Mouse (Mus musculus): ENCODE measurements around the gene Eva1b. TPM values are rescaled to one million over a fixed set of nuclear protein-coding genes. Genes with fewer than 3 reads are reported as not detected.

Gene Eva1b
- polyA plus RNA-seq, 1 experiment from 2014 or later: 98.5 TPM

DNA sequence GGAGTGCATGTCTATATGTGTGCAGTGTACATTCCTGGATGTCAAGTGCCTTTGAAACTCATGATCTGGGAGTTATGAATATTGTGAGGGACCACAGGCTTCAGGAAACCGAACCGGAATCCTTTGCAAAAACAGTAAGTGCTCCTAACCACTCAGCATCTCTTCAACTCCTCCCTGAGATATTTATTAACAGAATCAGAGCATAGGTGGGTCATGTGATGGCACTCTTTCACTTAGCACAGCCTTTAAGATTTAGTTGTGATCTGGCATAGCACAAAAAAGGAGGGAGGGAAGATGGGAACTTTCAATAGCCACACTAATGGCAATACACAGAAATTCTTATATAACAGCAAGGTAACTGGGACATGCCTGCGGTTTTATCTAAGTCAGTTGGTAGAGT is 39.6 kb downstream of the Eva1b start:
- H3K4me3 ChIP-seq (replicated peaks): no peak overlapping the region
- no peak overlapping the region for H3K27ac ChIP-seq
- no peak overlapping the region for H3K4me2 ChIP-seq
- H3K4me1 ChIP-seq: peaks cover 13% of the 10 kb centered on the region; the same call in 1 of the 2 replicates
- no peaks in the 10 kb centered on the region for H3K27me3 ChIP-seq
- 86% methylated on average over 3 of the region's 3 CpGs for WGBS
- H3K9ac ChIP-seq: no peak overlapping the region
- ATAC-seq (replicated peaks; ENCODE audit: low FRiP score): no peak
- H3K36me3 ChIP-seq: peaks cover 85% of the 10 kb centered on the region
- H3K9me3 ChIP-seq (replicated peaks): no peaks in the 10 kb centered on the region

DNA sequence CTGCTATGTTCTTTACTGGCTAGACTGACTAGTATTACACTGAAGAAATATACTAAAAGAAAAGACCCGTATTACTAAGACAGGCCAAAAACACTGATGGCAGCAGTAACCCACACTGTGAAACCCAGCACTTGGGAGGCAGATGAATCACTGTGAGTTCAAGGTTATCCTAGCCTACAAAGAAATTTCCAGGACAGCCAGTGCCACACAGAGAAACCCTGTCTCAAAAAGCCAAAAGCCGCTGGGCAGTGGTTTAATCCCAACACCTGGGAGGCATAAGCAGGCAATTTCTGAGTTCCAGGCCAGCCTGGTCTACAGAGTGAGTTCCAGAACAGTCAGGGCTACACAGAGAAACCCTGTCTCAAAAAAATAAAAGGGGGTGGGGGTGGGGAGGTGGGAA is 43.1 kb downstream of the Eva1b start:
- no peaks in the 10 kb centered on the region for H3K27me3 ChIP-seq
- WGBS: 93% methylated on average over 2 of the region's 2 CpGs
- H3K4me3 ChIP-seq (replicated peaks): no peak overlapping the region
- no peaks in the 10 kb centered on the region for H3K9me3 ChIP-seq (replicated peaks)
- H3K9ac ChIP-seq: no peak overlapping the region
- peaks cover 13% of the 10 kb centered on the region; the same call in 1 of the 2 replicates for H3K4me1 ChIP-seq
- H3K4me2 ChIP-seq: no peak overlapping the region
- no peak for ATAC-seq (replicated peaks; ENCODE audit: low FRiP score)
- no peak overlapping the region for H3K27ac ChIP-seq
- H3K36me3 ChIP-seq: peaks cover 84% of the 10 kb centered on the region

DNA sequence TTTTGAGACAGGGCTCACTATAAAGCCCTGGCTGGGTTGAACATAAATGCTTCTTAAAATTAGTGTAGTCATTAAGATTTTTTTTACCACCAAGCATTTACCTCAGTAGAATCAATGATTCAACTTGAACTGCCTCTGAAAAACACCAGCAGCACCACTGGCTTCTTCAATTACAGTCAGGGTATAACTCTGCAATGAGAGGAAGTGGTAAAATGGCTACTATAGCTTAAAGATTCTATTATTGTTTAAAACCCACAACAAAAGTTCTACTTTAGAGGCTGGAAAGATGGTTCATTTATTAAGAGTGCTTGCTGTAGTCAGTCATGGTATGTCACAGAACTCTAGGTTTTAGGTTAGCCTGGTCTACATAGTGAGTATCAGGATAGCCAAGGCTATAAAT is 46.7 kb downstream of the Eva1b start:
- no peaks in the 10 kb centered on the region for H3K9me3 ChIP-seq (replicated peaks)

DNA sequence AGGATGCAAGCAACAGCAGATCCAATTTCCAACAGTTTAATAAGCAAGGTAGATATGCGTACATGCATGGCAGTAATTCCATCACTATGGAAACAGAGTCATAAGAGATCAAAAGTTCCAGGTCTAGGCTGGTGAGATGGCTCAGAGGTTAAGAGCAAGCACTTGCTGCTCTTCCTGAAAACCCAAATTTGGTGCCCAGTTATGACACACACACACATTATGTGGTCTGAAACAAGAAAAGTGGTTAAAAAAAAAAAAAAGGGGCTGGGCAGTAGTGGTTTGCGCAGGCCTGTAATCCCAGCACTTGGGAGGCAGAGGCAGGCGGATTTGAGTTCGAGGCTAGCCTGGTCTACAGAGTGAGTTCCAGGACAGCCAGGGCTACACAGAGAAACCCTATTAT is 47.4 kb downstream of the Eva1b start:
- Histone ChIP-seq H3K4me1 (peaks cover 26% of the 10 kb centered on the region), H3K9me3 (replicated peaks) (no peaks in the 10 kb centered on the region), H3K27ac (no peak overlapping the region), H3K36me3 (peaks cover 72% of the 10 kb centered on the region), H3K4me2 (no peak overlapping the region), H3K9ac (no peak overlapping the region), H3K27me3 (no peaks in the 10 kb centered on the region), H3K4me3 (replicated peaks) (no peak overlapping the region)
- 95% methylated on average over 4 of the region's 4 CpGs for WGBS
- ATAC-seq (replicated peaks; ENCODE audit: low FRiP score): no peak

More for the DNA sequence above, 46.7 kb downstream of the Eva1b start:
- no peak overlapping the region for H3K9ac ChIP-seq
- H3K4me3 ChIP-seq (replicated peaks): no peak overlapping the region
- H3K36me3 ChIP-seq: peaks cover 73% of the 10 kb centered on the region
- H3K4me1 ChIP-seq: peaks cover 19% of the 10 kb centered on the region
- H3K27ac ChIP-seq: no peak overlapping the region
- no peak for ATAC-seq (replicated peaks; ENCODE audit: low FRiP score)
- H3K4me2 ChIP-seq: no peak overlapping the region
- H3K27me3 ChIP-seq: no peaks in the 10 kb centered on the region

- 57% methylated on average over 3 of the region's 3 CpGs for WGBS
- H3K4me2 ChIP-seq: 0 out of 2 replicates have a peak overlapping the region, but pooled peaks have one; percentile 8
Measured at GRCm38 (mm10) chr4:126197485-126197884, 49.9 kb downstream of the Eva1b start.

More at GRCm38 (mm10) chr4:126197485-126197884, 49.9 kb downstream of the Eva1b start:
- H3K9me3 ChIP-seq (replicated peaks): no peaks in the 10 kb centered on the region
- no peak overlapping the region for H3K27ac ChIP-seq
- no peak for ATAC-seq (replicated peaks; ENCODE audit: low FRiP score)
- H3K27me3 ChIP-seq: no peaks in the 10 kb centered on the region
- H3K36me3 ChIP-seq: peaks cover 49% of the 10 kb centered on the region
- H3K9ac ChIP-seq: no peak overlapping the region
- no peak overlapping the region for H3K4me3 ChIP-seq (replicated peaks)
- peaks cover 38% of the 10 kb centered on the region for H3K4me1 ChIP-seq

Other genes with a start within 250 kb of the Eva1b start
- 1.1 and 1.4 TPM in 2 replicates for gene Csf3r, start 123.2 kb upstream of the Eva1b start, polyA plus RNA-seq (2015; fragmentation: Nextera tagmentation; extraction: Ambion mirVana)
- 150 and 153 TPM in 2 replicates for gene Mrps15, start 100.8 kb upstream of the Eva1b start, polyA plus RNA-seq (2015; fragmentation: Nextera tagmentation; extraction: Ambion mirVana)
- gene Oscp1, start 89.2 kb upstream of the Eva1b start, polyA plus RNA-seq (2015; fragmentation: Nextera tagmentation; extraction: Ambion mirVana): 19.0 and 19.1 TPM in 2 replicates
- gene Lsm10, start 51.1 kb upstream of the Eva1b start, polyA plus RNA-seq (2015; fragmentation: Nextera tagmentation; extraction: Ambion mirVana): 51.8 and 52.9 TPM in 2 replicates
- 38.2 and 41.3 TPM in 2 replicates for gene Stk40, start 43.8 kb upstream of the Eva1b start, polyA plus RNA-seq (2015; fragmentation: Nextera tagmentation; extraction: Ambion mirVana)
- 8.3 and 9.5 TPM in 2 replicates for gene Sh3d21, start 15.7 kb downstream of the Eva1b start, polyA plus RNA-seq (2015; fragmentation: Nextera tagmentation; extraction: Ambion mirVana)
- 219 and 230 TPM in 2 replicates for gene Thrap3, start 55.0 kb downstream of the Eva1b start, polyA plus RNA-seq (2015; fragmentation: Nextera tagmentation; extraction: Ambion mirVana)
- gene Map7d1, start 108.6 kb downstream of the Eva1b start, polyA plus RNA-seq (2015; fragmentation: Nextera tagmentation; extraction: Ambion mirVana): 39.6 and 40.7 TPM in 2 replicates
- 106 and 111 TPM in 2 replicates for gene Trappc3, start 114.6 kb downstream of the Eva1b start, polyA plus RNA-seq (2015; fragmentation: Nextera tagmentation; extraction: Ambion mirVana)
- gene Col8a2, start 139.0 kb downstream of the Eva1b start, polyA plus RNA-seq (2015; fragmentation: Nextera tagmentation; extraction: Ambion mirVana): 10.6 and 15.2 TPM in 2 replicates
- 74.4 and 81.1 TPM in 2 replicates for gene Adprhl2, start 174.0 kb downstream of the Eva1b start, polyA plus RNA-seq (2015; fragmentation: Nextera tagmentation; extraction: Ambion mirVana)
- gene Tekt2, start 177.9 kb downstream of the Eva1b start, polyA plus RNA-seq (2015; fragmentation: Nextera tagmentation; extraction: Ambion mirVana): 4.7 and 4.9 TPM in 2 replicates